Mouse (Mus musculus): ENCODE data around the gene Slc15a4. TPM values are rescaled to one million over a fixed set of nuclear protein-coding genes. Genes with fewer than 3 reads are reported as not detected.
A peak's percentile ranks its signal among the peaks of the same experiment; 100 is the strongest.

Gene Slc15a4
- polyA plus RNA-seq, 1 experiment from 2014 or later: 18.1 TPM

DNA sequence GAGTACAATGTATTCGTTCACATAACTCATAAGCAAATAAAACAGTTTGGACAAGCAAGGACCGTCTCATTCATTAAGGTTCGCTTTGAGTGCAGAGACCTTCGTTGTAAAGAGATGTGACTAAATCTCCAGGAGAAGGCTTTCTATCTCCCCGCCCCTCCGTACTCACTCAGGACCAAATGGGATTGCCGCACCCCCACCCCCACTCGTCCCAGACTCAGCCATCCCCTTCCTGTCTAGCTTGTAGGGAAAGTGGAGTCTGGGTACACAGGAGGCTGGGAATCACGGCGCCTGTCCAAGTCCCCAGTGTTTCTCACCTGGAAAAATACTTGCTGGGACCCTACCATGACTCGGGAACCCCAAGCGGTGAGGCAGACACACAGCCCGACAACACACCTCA lies 6.9 kb upstream of the Slc15a4 start:
- Histone ChIP-seq H3K36me3 (no peaks in the 10 kb centered on the region), H3K27me3 (replicated peaks) (no peaks in the 10 kb centered on the region), H3K4me1 (replicated peaks) (no peaks in the 10 kb centered on the region), H3K4me3 (replicated peaks) (no peak overlapping the region), H3K27ac (no peak overlapping the region), H3K4me2 (replicated peaks) (no peak overlapping the region), H3K9me3 (no peaks in the 10 kb centered on the region), H3K9ac (no peak overlapping the region)
- ATAC-seq: no peak
- 90% methylated on average over 13 of the region's 13 CpGs for WGBS

DNA sequence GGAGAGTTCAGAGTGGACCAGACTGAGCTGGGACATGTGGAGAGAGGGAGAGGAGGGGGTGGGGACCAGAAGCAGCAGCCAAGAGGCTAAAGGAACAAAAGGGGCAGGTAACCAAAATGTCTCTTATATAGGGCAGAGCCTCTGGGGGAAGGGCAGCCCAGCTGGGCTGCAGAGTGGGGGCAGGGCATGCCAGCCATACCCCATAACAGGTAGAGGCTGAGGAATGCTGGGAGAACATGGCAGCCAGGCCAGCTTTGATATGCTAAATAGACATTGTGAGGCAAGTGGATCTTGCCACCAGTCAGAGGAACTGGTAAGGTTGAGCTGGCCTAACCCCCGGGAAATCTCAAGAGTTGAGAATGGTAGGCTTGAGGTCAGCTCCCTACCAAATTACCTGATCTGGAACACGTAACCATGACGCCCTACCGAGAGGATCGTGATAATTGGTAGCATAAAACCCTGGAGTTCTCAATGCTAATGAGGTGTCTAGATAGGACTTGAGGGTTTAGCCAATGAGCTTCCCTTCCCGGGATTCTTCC lies 6.4 kb upstream of the Slc15a4 start:
- no peaks in the 10 kb centered on the region for H3K36me3 ChIP-seq
- H3K27me3 ChIP-seq (replicated peaks): no peaks in the 10 kb centered on the region
- H3K4me3 ChIP-seq (replicated peaks): no peak overlapping the region
- H3K4me1 ChIP-seq (replicated peaks): no peaks in the 10 kb centered on the region
- H3K27ac ChIP-seq: no peak overlapping the region
- 80% methylated on average over 6 of the region's 6 CpGs for WGBS
- H3K9ac ChIP-seq: no peak overlapping the region
- ATAC-seq: no peak
- H3K9me3 ChIP-seq: no peaks in the 10 kb centered on the region
- no peak overlapping the region for H3K4me2 ChIP-seq (replicated peaks)

DNA sequence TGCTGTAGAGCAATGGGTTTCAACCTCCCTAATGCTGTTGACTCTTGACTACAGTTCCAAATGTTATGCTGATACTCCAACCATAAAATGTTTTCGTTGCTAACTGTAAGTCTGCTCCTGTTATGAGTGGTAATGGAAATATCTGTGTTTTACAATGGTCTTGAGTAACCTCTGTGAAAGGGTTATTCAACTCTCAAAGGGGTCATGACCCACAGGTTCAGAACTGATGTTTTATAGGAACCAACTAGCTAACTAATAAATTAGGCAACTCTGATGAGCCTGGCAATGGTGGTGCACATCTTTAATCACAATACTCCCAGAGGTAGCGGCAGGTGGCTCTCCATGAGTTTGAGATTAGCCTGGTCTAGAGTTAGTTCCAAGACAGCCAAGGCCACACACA lies 5.5 kb upstream of the Slc15a4 start:
- H3K36me3 ChIP-seq: no peaks in the 10 kb centered on the region
- 79% methylated on average over 2 of the region's 2 CpGs for WGBS
- H3K4me1 ChIP-seq (replicated peaks): no peaks in the 10 kb centered on the region
- H3K27ac ChIP-seq: no peak overlapping the region
- no peak overlapping the region for H3K9ac ChIP-seq
- H3K27me3 ChIP-seq (replicated peaks): peaks cover 4% of the 10 kb centered on the region; the same call in 1 of the 2 replicates
- no peak for ATAC-seq
- no peak overlapping the region for H3K4me2 ChIP-seq (replicated peaks)
- no peaks in the 10 kb centered on the region for H3K9me3 ChIP-seq
- H3K4me3 ChIP-seq (replicated peaks): no peak overlapping the region

DNA sequence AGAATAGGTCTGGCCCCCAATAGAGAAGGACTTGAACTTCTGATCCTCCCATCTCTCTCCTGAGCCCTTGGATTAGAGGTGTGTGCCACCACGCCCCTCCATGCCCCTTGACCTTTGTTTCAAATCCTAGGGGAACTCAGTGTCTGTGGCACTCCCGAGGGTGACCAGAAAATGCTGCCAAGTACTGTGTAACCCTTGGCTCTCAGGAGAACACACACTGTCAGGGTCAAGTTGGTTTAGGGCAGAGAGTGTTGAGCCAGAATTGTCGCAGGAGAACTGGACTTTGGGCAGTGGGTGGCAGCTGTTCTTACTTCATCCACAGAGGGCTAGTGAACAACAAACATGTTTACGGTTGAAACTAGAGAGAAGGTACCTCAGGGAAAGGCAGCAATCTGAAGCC lies 4.9 kb upstream of the Slc15a4 start:
- Histone ChIP-seq H3K4me2 (replicated peaks) (no peak overlapping the region), H3K9me3 (no peaks in the 10 kb centered on the region), H3K9ac (no peak overlapping the region), H3K36me3 (no peaks in the 10 kb centered on the region), H3K4me1 (replicated peaks) (no peaks in the 10 kb centered on the region), H3K27ac (no peak overlapping the region), H3K4me3 (replicated peaks) (no peak overlapping the region), H3K27me3 (replicated peaks) (peaks cover 5% of the 10 kb centered on the region)
- ATAC-seq: no peak
- WGBS: 66% methylated on average over 4 of the region's 4 CpGs

DNA sequence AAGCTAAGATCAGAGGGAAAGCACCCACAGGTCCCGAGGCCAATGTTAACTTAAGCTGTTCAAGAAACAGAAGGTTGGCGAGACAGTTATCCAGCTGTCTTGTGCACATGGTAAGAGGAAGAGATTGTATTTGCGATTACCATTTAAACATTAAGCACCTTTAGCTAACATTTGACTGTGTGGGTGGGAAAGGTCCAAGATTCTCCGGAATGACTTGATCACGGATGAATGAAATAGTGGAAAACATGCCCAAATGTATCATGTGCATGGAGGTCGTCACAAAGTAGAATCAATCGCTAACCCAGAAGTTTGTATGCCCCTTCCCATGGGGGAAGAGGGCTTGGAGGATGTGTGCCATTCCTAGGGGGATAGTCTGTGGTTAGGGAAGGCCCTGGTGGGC lies 969 bp upstream of the Slc15a4 start:
- Histone ChIP-seq H3K4me3 (replicated peaks) (no peak overlapping the region), H3K9me3 (no peaks in the 10 kb centered on the region), H3K27ac (no peak overlapping the region), H3K36me3 (no peaks in the 10 kb centered on the region), H3K9ac (no peak overlapping the region), H3K4me1 (replicated peaks) (peaks cover 6% of the 10 kb centered on the region), H3K27me3 (replicated peaks) (peaks cover 15% of the 10 kb centered on the region), H3K4me2 (replicated peaks) (no peak overlapping the region)
- WGBS: 83% methylated on average over 7 of the region's 7 CpGs
- ATAC-seq: 0 out of 2 replicates have a peak, but pooled peaks have one; percentile 21

DNA sequence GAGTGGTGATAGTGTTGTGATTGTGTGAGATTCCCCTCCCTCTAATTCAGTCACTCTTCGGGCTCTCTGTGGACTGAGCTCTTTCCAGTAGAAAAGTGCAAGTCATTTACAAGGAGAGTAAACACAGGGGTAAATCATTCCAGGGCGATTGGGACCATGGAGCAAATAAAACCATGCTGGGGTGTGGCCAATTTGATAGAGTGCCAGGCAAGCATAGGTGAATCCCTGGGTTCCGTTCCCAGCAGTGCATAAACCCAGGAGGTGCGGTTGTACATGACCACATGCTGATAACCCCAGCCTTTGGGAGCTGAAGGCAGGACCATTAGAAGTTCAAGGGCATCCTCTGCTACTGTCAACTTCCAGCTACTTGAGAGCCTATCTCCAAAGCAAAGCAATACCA lies 491 bp upstream of the Slc15a4 start:
- no peak overlapping the region for H3K27ac ChIP-seq
- no peaks in the 10 kb centered on the region for H3K9me3 ChIP-seq
- peaks cover 6% of the 10 kb centered on the region for H3K4me1 ChIP-seq (replicated peaks)
- H3K36me3 ChIP-seq: no peaks in the 10 kb centered on the region
- H3K27me3 ChIP-seq (replicated peaks): peaks cover 15% of the 10 kb centered on the region
- H3K9ac ChIP-seq: no peak overlapping the region
- ATAC-seq: peak; percentile 57; the same call in 1 of the 2 replicates
- no peak overlapping the region; the same call in 1 of the 2 replicates for H3K4me3 ChIP-seq (replicated peaks)
- peak overlapping the region; percentile 93 for H3K4me2 ChIP-seq (replicated peaks)
- 18% methylated on average over 4 of the region's 4 CpGs for WGBS

DNA sequence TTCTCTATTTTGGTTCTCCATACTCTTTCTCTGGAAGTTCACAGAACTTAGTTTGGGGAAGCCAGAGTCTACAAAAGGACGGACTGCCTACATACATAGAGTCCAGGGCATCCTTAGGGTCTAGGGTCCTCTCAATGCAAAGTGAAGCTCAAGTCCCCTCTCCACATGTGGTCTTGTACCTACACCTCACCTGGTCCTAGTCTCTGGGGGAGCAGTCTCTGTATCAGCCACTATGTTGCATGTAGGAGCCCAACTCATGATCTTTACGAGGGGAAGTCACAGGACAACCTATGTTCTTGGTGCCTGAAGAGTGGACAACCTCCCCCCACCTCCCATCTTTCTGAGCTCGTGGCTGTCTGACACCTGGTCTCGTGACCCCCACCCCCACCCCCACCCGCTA lies 1.0 kb downstream of the Slc15a4 start:
- peak; percentile 41 for ATAC-seq
- WGBS: 7% methylated on average over 5 of the region's 5 CpGs
- H3K27me3 ChIP-seq (replicated peaks): peaks cover 15% of the 10 kb centered on the region
- H3K4me1 ChIP-seq (replicated peaks): peaks cover 6% of the 10 kb centered on the region
- H3K4me3 ChIP-seq (replicated peaks): peak overlapping the region; percentile 42
- no peaks in the 10 kb centered on the region for H3K36me3 ChIP-seq
- no peak overlapping the region for H3K9ac ChIP-seq
- H3K9me3 ChIP-seq: no peaks in the 10 kb centered on the region
- H3K27ac ChIP-seq: no peak overlapping the region
- H3K4me2 ChIP-seq (replicated peaks): peak overlapping the region; percentile 93

DNA sequence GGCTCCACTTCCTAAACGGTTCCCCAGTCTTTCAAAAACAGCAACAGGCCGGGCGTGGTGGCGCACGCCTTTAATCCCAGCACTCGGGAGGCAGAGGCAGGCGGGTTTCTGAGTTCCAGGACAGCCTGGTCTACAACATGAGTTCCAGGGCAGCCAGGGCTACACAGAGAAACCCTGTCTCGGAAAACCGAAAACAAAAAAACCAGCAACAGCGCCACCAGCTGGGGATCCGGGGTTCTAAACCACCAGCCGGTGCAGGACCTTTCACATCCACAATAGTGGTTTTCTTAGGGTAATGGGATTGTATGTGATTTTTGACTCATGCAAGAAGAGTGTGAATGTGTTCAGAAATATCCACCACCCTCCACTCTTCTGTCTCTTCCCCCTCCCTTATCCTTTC lies 5.5 kb downstream of the Slc15a4 start:
- Histone ChIP-seq H3K27ac (no peak overlapping the region), H3K4me2 (replicated peaks) (no peak overlapping the region), H3K4me3 (replicated peaks) (no peak overlapping the region), H3K4me1 (replicated peaks) (peaks cover 3% of the 10 kb centered on the region), H3K27me3 (replicated peaks) (peaks cover 6% of the 10 kb centered on the region), H3K36me3 (no peaks in the 10 kb centered on the region), H3K9ac (no peak overlapping the region), H3K9me3 (no peaks in the 10 kb centered on the region)
- WGBS: 79% methylated on average over 12 of the region's 12 CpGs
- no peak for ATAC-seq

DNA sequence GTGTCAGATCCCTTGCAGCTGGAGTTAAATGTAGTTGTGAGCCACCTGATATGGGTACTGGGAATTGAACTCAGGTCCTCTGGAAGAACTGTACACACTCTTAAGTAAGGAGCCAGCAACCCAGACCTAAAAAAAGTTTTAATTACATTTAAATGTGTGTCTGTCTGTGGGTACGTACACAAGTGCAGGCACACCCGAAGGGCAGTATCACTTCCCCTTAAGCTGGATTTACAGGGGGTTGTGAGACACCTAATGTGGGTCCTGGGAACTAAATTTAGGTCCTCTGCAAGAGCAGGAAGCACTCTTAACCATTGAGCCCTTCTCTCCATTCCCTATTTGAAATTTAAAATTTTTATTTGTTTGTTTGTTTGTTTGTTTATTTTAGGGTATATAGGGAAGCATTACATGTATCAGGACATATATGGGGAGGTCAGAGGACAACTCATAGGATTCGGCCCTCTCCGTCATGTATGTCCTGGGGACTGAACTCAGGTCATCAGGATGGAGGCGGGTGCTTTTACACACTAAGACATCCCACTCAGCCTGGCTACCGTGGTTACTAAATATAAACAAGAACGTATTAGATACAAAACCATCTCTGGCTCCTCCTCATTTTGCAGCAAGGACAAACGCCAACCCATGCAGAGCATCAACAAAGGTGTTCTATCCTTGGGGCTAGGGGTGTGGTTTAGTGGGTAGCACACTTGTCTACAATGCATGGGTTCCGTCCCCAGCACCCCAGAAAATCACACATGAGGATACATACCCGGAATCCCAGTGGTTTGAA lies 8.1 kb downstream of the Slc15a4 start:
- Histone ChIP-seq H3K9me3 (no peaks in the 10 kb centered on the region), H3K4me3 (replicated peaks) (no peak overlapping the region), H3K4me2 (replicated peaks) (no peak overlapping the region), H3K27ac (no peak overlapping the region), H3K4me1 (replicated peaks) (no peaks in the 10 kb centered on the region), H3K9ac (no peak overlapping the region), H3K36me3 (no peaks in the 10 kb centered on the region), H3K27me3 (replicated peaks) (no peaks in the 10 kb centered on the region)
- no peak for ATAC-seq
- 75% methylated on average over 10 of the region's 10 CpGs for WGBS

DNA sequence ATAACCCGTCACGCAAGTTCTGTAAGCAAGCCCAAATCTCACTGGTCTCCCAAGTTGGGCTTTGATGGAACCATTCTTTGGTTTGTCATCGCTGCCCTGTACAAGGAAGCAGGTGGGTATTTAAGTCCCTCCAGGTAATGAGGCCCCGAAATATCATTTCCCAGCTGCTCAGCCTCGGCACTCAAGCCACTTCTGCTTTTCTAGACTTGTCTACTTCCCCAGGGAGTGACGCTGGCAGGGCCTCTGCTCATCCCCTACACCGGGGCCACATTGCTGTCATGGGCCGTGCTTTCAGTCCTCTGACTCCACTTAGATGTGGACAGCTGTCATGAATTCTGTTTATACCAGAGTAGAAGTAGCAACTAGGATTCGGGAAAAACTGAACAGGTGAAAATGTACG lies 11.6 kb downstream of the Slc15a4 start:
- H3K27me3 ChIP-seq (replicated peaks): no peaks in the 10 kb centered on the region
- H3K4me1 ChIP-seq (replicated peaks): peaks cover 3% of the 10 kb centered on the region
- H3K9ac ChIP-seq: no peak overlapping the region
- WGBS: 78% methylated on average over 10 of the region's 10 CpGs
- no peak overlapping the region for H3K4me3 ChIP-seq (replicated peaks)
- no peaks in the 10 kb centered on the region for H3K36me3 ChIP-seq
- H3K9me3 ChIP-seq: no peaks in the 10 kb centered on the region
- ATAC-seq: no peak
- no peak overlapping the region for H3K4me2 ChIP-seq (replicated peaks)
- H3K27ac ChIP-seq: no peak overlapping the region

DNA sequence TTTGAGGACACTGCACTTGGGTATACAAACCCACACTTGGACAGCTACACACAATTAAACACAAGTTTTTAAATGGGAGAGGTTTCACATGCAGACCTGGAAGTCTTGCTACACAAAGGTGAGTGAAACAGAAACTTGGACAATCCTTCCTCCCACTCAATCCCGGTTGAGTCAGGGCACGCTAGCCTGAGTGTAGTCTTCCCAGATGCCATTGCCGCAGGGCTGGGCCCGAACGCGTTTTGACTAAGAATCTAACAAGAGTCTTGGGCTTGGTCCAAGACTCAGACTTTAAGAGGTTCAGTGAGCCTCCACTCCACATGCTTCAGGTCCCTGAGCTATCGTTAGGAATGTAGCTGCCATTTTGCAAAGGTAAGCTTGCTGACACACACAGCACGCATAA lies 12.3 kb downstream of the Slc15a4 start:
- ATAC-seq: no peak
- H3K4me2 ChIP-seq (replicated peaks): no peak overlapping the region
- H3K9me3 ChIP-seq: no peaks in the 10 kb centered on the region
- H3K4me1 ChIP-seq (replicated peaks): peaks cover 10% of the 10 kb centered on the region
- no peak overlapping the region for H3K4me3 ChIP-seq (replicated peaks)
- H3K27me3 ChIP-seq (replicated peaks): no peaks in the 10 kb centered on the region
- 78% methylated on average over 8 of the region's 8 CpGs for WGBS
- H3K9ac ChIP-seq: no peak overlapping the region
- no peaks in the 10 kb centered on the region for H3K36me3 ChIP-seq
- no peak overlapping the region for H3K27ac ChIP-seq

DNA sequence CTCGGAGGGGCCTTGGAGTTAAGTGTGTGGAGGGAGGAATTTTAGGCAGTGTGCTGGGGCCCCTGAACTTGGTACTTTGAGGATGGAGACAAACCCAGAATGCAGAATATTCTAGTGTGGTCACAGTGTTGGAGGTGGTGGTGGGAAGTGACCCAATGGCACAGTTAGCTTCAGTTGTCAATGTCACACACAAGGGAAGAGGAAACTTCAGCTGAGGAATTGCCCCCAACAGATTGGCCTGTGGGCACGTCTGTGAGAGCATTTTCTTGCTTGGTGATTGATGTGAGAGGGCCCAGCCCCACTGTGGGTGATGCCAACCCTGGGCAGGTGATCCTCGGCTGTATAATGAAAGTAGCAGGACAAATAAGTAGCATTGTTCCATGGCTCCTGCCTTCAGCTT lies 13.9 kb downstream of the Slc15a4 start:
- no peaks in the 10 kb centered on the region for H3K36me3 ChIP-seq
- no peak overlapping the region for H3K9ac ChIP-seq
- H3K4me3 ChIP-seq (replicated peaks): no peak overlapping the region
- 64% methylated on average over 3 of the region's 3 CpGs for WGBS
- no peak for ATAC-seq
- no peaks in the 10 kb centered on the region for H3K9me3 ChIP-seq
- H3K27me3 ChIP-seq (replicated peaks): no peaks in the 10 kb centered on the region
- no peak overlapping the region for H3K4me2 ChIP-seq (replicated peaks)
- peaks cover 18% of the 10 kb centered on the region for H3K4me1 ChIP-seq (replicated peaks)
- no peak overlapping the region for H3K27ac ChIP-seq

Measured in intestine, embryonic 15.5 days (tissue).